Mouse (Mus musculus) stomach, postnatal 0 days (tissue): ENCODE measurements at regions not wholly inside any gene's neighbourhood (a gene's known extent, or its start where the extent isn't known, plus 50 kb on each side); places are given as distances from the start of the nearest gene placed in this dataset.

Source experiments
- ATAC-seq: fragments of 200-750 bp; cut with Nextera tagmentation; 2 replicates; pipeline ENCODE4 v1.8.0; 2017; ENCODE audit not compliant: low FRiP score, low TSS enrichment
- DNase-seq: peaks from one replicate; pipeline ENCODE4 v3.0.0-alpha.2; 2016; ENCODE audit warnings: low spot score
- H3K27ac ChIP-seq: fragments of 300-500 bp; sonication (generic); replicated peaks from 2 replicates; pipeline ENCODE4 v1.5.1; 2014; ENCODE audit warnings: mild to moderate bottlenecking, control low read depth
- H3K27me3 ChIP-seq: fragments of 300-500 bp; sonication (generic); 2 replicates; pipeline ENCODE4 v1.6.1; 2014; ENCODE audit warnings: low read length; ENCODE audit not compliant: control insufficient read depth, insufficient read depth
- H3K36me3 ChIP-seq: fragments of 300-500 bp; sonication (generic); 2 replicates; pipeline ENCODE4 v1.6.1; 2014; ENCODE audit warnings: low read length, mixed read lengths; ENCODE audit not compliant: control insufficient read depth, insufficient read depth
- H3K4me1 ChIP-seq: fragments of 300-500 bp; sonication (generic); replicated peaks from 2 replicates; pipeline ENCODE4 v1.6.1; 2014; ENCODE audit warnings: antibody characterized with exemption; ENCODE audit not compliant: control insufficient read depth, insufficient read depth
- H3K4me2 ChIP-seq: fragments of 300-500 bp; sonication (generic); replicated peaks from 2 replicates; pipeline ENCODE4 v1.6.1; 2014; ENCODE audit warnings: low read depth, mild to moderate bottlenecking, control low read depth, moderate library complexity
- H3K4me3 ChIP-seq: fragments of 300-500 bp; sonication (generic); 2 replicates; pipeline ENCODE4 v1.5.1; 2014; ENCODE audit warnings: low read depth, low read length, control low read depth
- H3K9ac ChIP-seq: fragments of 300-500 bp; sonication (generic); 2 replicates; pipeline ENCODE4 v1.6.1; 2014; ENCODE audit warnings: mild to moderate bottlenecking, low read length, control low read depth, mixed read lengths
- H3K9me3 ChIP-seq: fragments of 300-500 bp; sonication (generic); 2 replicates; pipeline ENCODE4 v1.6.1; 2016; ENCODE audit warnings: low read length; ENCODE audit not compliant: control insufficient read depth
- CTCF ChIP-seq: IDR thresholded peaks from 2 replicates; pipeline ENCODE4 v1.5.1; 2016; ENCODE audit warnings: antibody characterized with exemption, low read depth, mild to moderate bottlenecking, moderate library complexity
- EP300 ChIP-seq: optimal IDR thresholded peaks from 2 replicates; pipeline ENCODE3; 2016; ENCODE audit warnings: antibody characterized with exemption
- WGBS: fragments of 180-500 bp; shearing (Covaris S2); extraction: QIAGEN DNeasy Blood & Tissue Kit; methylation state at CpG from one replicate; pipeline ENCODE4 v1.1.7; 2014; 5-methylcytosine and 5-hydroxymethylcytosine counted together

DNA sequence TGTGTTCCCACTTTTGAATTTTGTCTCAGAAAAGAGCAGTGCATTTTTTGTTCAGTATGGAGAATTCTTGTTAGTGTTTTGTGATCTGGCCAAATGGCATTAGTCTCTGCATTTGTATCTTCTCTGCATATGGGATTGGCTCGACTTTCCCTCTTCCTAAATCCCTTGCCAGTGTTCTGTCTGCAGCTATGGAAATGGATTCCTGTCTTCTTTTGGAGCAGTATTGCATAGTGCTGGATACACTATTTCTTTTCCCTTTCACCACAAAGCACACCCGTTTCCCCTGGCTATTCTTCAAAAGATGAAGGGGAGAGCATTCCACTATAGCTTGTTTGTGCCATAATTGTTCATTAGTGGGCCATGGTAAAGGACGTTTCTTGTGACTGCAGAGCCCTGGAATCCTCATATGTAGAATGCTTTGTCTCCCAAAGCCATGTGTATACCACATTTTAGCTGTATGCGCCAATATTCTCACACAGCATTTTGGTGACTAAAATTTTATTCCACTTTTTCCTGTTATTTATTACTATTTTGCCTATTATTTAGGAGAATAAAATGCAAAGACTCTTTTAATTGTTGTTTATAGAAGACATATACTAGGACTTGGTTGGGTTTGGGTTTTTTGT lies 197.8 kb downstream of the Hs3st1 start:
- DNase-seq = no peak
- no peaks in the 10 kb centered on the region for H3K4me1 ChIP-seq

DNA sequence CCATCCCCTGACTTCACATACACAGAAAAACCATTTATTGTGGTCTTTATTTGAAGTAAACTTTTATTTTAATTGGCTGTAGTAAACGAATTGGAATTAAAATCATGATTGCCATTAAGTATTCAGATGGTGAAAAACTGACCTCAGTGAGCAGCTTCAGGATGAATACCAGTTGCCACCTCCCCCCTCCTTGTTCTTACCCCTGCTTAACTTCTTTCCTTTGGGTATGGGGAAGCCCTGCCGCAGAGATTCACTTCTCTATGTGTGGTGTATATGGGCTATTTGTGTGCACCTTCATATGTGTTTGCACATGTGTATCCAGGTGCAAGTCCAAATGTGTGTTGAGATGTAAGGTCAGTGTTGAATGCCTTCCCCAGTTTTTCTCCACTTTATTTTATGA lies 218.2 kb downstream of the Hs3st1 start:
- Histone ChIP-seq H3K4me1 (no peaks in the 10 kb centered on the region), H3K36me3 (no peaks in the 10 kb centered on the region), H3K9ac (no peak overlapping the region), H3K27me3 (no peaks in the 10 kb centered on the region), H3K27ac (no peak overlapping the region), H3K4me3 (no peak overlapping the region), H3K9me3 (no peaks in the 10 kb centered on the region), H3K4me2 (no peak overlapping the region)
- TF ChIP-seq CTCF (no peak), EP300 (no peak)
- no peak for DNase-seq
- WGBS = 60% methylated on average over 2 of the region's 2 CpGs
- ATAC-seq = no peak

More for the DNA sequence above, 197.8 kb downstream of the Hs3st1 start:
- Histone ChIP-seq H3K4me3 (no peak overlapping the region), H3K27me3 (no peaks in the 10 kb centered on the region), H3K9me3 (no peaks in the 10 kb centered on the region), H3K27ac (no peak overlapping the region), H3K9ac (no peak overlapping the region), H3K36me3 (no peaks in the 10 kb centered on the region), H3K4me2 (no peak overlapping the region)
- WGBS = 58% methylated on average over 4 of the region's 4 CpGs
- ATAC-seq = no peak
- TF ChIP-seq EP300 (no peak), CTCF (no peak)

DNA sequence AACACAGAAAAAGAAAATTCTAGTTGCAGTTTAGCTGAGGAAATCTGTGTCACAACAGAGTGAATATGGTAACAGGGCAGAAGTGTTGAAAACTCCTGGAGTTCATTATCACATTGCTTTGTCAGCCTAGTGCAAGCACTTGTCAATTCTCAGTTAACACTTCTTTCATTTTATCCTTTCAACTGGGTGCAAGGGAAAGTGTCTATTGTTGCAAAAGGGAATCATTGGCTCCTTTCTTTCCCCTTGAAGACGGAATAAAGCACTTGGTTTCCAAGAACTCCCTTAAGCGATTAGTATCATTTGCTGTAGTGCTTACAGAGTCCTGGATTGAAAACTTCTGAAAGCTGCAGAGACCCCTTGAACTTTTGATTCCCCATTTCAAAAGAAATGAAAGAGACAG lies 218.9 kb downstream of the Hs3st1 start:
- 45% methylated on average over 2 of the region's 2 CpGs for WGBS
- TF ChIP-seq EP300 (no peak), CTCF (no peak)
- no peak overlapping the region for H3K9ac ChIP-seq
- no peak overlapping the region for H3K4me2 ChIP-seq
- H3K27me3 ChIP-seq = no peaks in the 10 kb centered on the region
- H3K36me3 ChIP-seq = no peaks in the 10 kb centered on the region
- no peak for ATAC-seq
- no peak overlapping the region for H3K4me3 ChIP-seq
- H3K9me3 ChIP-seq = no peaks in the 10 kb centered on the region
- no peaks in the 10 kb centered on the region for H3K4me1 ChIP-seq
- no peak for DNase-seq
- H3K27ac ChIP-seq = no peak overlapping the region

DNA sequence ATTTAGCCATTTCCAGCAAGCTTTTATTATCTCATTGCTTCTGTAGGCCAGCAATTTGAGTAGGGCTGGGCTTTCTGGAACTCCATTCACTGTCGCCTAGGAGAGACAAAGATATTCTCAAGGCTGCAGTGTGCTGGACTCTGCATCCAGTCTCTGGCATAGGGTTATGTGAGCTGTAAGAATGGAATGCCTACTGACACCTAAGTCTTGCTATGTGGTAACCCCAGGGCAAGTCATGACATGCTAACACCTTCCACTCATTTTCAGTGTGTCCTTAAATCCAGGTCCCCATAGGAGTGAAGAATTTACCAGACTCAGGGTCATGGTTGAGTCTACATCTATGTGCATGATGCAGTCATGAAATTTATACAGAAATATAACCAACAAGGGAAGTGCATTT lies 245.0 kb downstream of the Hs3st1 start:
- no peak for TF ChIP-seq CTCF
- no peak for TF ChIP-seq EP300
- no peak overlapping the region for H3K4me2 ChIP-seq
- H3K9me3 ChIP-seq = no peaks in the 10 kb centered on the region
- H3K36me3 ChIP-seq = no peaks in the 10 kb centered on the region
- ATAC-seq = no peak
- WGBS = 80% methylated on average over 1 of the region's 1 CpGs
- DNase-seq = no peak
- H3K27me3 ChIP-seq = no peaks in the 10 kb centered on the region
- no peak overlapping the region for H3K4me3 ChIP-seq
- no peak overlapping the region for H3K9ac ChIP-seq
- H3K27ac ChIP-seq = no peak overlapping the region
- H3K4me1 ChIP-seq = no peaks in the 10 kb centered on the region

DNA sequence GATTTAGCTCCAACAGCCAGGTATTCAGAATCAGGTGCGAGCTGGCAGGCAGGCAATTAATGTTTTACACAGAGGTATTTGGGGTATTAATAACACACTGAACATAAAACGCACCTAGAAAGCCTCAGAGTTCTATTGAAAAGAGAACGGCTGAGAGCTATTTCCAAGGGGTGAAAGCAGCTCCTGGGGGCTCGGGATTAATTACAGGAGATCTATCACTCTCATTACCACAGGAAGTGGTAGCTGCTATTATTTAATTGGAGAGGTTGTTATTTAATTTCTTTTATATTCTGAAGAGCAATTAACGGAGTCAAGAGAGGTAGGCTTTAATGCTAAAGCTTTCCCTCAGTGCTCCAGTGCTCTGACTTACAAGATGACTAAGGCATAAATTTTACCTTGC lies 272.5 kb downstream of the Hs3st1 start:
- no peaks in the 10 kb centered on the region for H3K27me3 ChIP-seq
- 57% methylated on average over 5 of the region's 5 CpGs for WGBS

DNA sequence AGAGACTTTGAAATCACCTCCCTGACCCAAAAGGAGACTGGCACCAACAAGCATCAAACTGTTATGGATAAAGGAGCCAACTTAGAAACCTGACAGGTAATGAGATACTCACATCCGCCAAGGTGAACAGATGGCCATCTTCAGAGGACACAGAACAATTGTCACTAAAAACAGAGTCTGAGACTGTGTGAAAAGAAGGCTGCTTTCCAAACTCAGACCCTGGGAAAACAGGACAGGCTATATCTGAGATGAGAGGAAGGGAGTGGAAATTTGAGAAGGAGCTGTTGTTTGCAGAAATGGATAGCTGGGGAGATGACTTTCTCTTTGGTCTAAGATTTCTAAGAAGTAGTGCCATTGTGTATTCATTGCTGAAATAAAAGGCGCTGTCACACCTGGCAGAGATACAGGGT lies 297.2 kb downstream of the Hs3st1 start:
- H3K4me1 ChIP-seq = no peaks in the 10 kb centered on the region
- H3K9me3 ChIP-seq = no peaks in the 10 kb centered on the region
- DNase-seq (no peak), ATAC-seq (no peak)
- no peak for TF ChIP-seq EP300
- TF ChIP-seq CTCF = no peak
- no peaks in the 10 kb centered on the region for H3K27me3 ChIP-seq
- H3K4me2 ChIP-seq = no peak overlapping the region
- H3K4me3 ChIP-seq = no peak overlapping the region
- no peak overlapping the region for H3K27ac ChIP-seq
- 73% methylated on average over 2 of the region's 2 CpGs for WGBS
- H3K36me3 ChIP-seq = no peaks in the 10 kb centered on the region
- H3K9ac ChIP-seq = no peak overlapping the region

More for the DNA sequence above, 272.5 kb downstream of the Hs3st1 start:
- Histone ChIP-seq H3K4me1 (no peaks in the 10 kb centered on the region), H3K4me3 (no peak overlapping the region), H3K27ac (no peak overlapping the region), H3K4me2 (no peak overlapping the region), H3K9ac (no peak overlapping the region), H3K36me3 (no peaks in the 10 kb centered on the region), H3K9me3 (no peaks in the 10 kb centered on the region)
- TF ChIP-seq CTCF (no peak), EP300 (no peak)
- DNase-seq (no peak), ATAC-seq (no peak)
